In the genomic region with DNA sequence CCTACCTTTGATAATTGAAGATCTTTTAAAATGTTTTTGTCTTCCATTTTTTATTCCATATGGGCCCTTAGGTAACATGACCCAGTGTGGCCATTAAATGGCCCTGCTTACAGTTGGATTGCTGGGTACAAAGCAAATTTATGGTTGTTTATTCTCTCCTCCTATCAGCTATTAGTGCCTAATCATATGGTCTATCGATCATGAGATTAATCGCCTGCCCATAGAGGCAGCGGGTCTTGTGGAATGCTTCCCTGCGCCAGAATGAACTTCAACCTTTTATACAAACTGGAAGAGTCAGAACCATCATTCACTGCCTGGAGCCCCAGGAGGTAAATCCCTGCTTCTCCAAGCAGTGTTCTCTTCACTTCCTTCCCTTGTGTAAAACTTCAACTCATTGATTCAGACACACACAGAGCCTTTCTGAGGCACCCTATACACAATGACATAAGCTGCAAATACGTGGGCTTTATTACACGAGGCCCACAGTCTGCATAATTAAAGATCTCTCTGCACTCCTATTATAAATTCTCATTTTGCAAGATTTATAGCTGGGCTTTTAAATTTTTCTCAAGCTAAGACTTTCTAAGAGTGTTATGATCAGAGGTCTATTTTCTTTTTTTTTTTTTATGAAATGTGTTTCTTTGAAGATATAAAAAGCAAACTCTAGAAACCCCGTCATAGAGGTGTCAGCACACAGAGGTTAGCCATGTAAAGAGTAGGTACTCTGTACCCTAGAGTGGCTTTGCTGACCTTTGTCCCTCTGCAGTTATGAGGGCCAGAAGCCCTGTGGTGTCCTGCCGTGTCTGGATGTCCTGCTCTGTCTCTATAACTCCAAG, we compare ENCODE assay signal across 10 mouse cellular contexts.
DNase-seq lines count a peak whose midpoint lies in the region; ATAC-seq and TF ChIP-seq lines count a peak whose summit lies in the region.
"Had no signal": no experiment of that assay in that cellular context is flagged by ENCODE, and none has a peak within 500 bp of the region (broad histone marks: within the 10 kb centered on the region; RNA-seq: fewer than 3 reads in every experiment).

No protein-coding gene starts in this region.

- peak; percentile 67 for DNase-seq in kidney, adult 2 months
- DNase-seq in kidney, adult 18-20 months: no peak
- DNase-seq in liver, postnatal 0 days: no peak
- no peak for DNase-seq in left cerebral cortex, adult 18-20 months (ENCODE audit: low spot score in 2 of 2)
- no peak for DNase-seq in layer of hippocampus, adult 9-10 months (ENCODE audit: low spot score)
- DNase-seq: adrenal gland, postnatal 10 days; cerebellum, adult 9-11 months; lung, adult 2 months had no signal

- no peak for TF ChIP-seq EP300 in liver, postnatal 0 days (IDR thresholded peaks at IDR 0.05; ENCODE audit: low read depth)

- H3K4me1 ChIP-seq in kidney, adult 2 months (ENCODE audit: control insufficient read depth, insufficient read depth, low read length): peaks cover 32% of the 10 kb centered on the region
- H3K4me1 ChIP-seq in forebrain, embryonic 15.5 days: peaks cover 76% of the 10 kb centered on the region
- H3K4me1 ChIP-seq in hindbrain, embryonic 16.5 days (ENCODE audit: control insufficient read depth, insufficient read depth, low read depth, low read length): peaks cover 33% of the 10 kb centered on the region
- H3K4me1 ChIP-seq in liver, postnatal 0 days (ENCODE audit: insufficient read depth): peaks cover 44% of the 10 kb centered on the region

- peak; percentile 30; the same call in 1 of the 2 replicates for ATAC-seq in forebrain, embryonic 15.5 days (replicated peaks)
- peak; percentile 25 for ATAC-seq in hindbrain, embryonic 16.5 days
- ATAC-seq in liver, postnatal 0 days: peak; percentile 83

- TF ChIP-seq POLR2A in kidney, adult 2 months (IDR thresholded peaks at IDR 0.05; ENCODE audit: low read depth, low read length): no peak

- no peak overlapping the region for H3K4me2 ChIP-seq in forebrain, embryonic 15.5 days (replicated peaks)
- H3K4me2 ChIP-seq in hindbrain, embryonic 16.5 days (ENCODE audit: low read length): no peak overlapping the region
- H3K4me2 ChIP-seq in liver, postnatal 0 days (ENCODE audit: low read depth, low read length): no peak overlapping the region

- peak overlapping the region; percentile 40 for H3K27ac ChIP-seq in kidney, adult 2 months (ENCODE audit: insufficient read depth, low read depth, low read length)
- 0 out of 2 replicates have a peak overlapping the region, but pooled peaks have one; percentile 0 for H3K27ac ChIP-seq in forebrain, embryonic 15.5 days (replicated peaks)
- H3K27ac ChIP-seq in hindbrain, embryonic 16.5 days (ENCODE audit: low read depth, low read length): peak overlapping the region; percentile 44; the same call in 1 of the 2 replicates
- H3K27ac ChIP-seq in liver, postnatal 0 days (ENCODE audit: low read depth): peak overlapping the region; percentile 85

- 42% methylated on average over 8 of the region's 8 CpGs for WGBS in kidney, adult 2 months
- 15% methylated on average over 8 of the region's 8 CpGs for WGBS in forebrain, embryonic 15.5 days
- WGBS in hindbrain, embryonic 16.5 days: 20% methylated on average over 8 of the region's 8 CpGs
- WGBS in liver, postnatal 0 days (ENCODE audit: insufficient replicate concordance): 69% methylated on average over 8 of the region's 8 CpGs

- H3K27me3 ChIP-seq in kidney, adult 2 months (replicated peaks; ENCODE audit: control insufficient read depth, insufficient read depth, low read length): no peaks in the 10 kb centered on the region
- H3K27me3 ChIP-seq in forebrain, embryonic 15.5 days: no peaks in the 10 kb centered on the region
- no peaks in the 10 kb centered on the region for H3K27me3 ChIP-seq in hindbrain, embryonic 16.5 days (replicated peaks; ENCODE audit: control insufficient read depth, insufficient read depth, low read length)
- H3K27me3 ChIP-seq in liver, postnatal 0 days (ENCODE audit: insufficient read depth, low read length): no peaks in the 10 kb centered on the region

- no peak overlapping the region for H3K4me3 ChIP-seq in kidney, adult 2 months (ENCODE audit: insufficient read depth, low read depth, low read length)
- no peak overlapping the region for H3K4me3 ChIP-seq in forebrain, embryonic 15.5 days
- H3K4me3 ChIP-seq in hindbrain, embryonic 16.5 days (ENCODE audit: low read length): no peak overlapping the region
- H3K4me3 ChIP-seq in liver, postnatal 0 days (ENCODE audit: low read depth, low read length): no peak overlapping the region

- TF ChIP-seq CTCF in kidney, adult 2 months (conservative IDR thresholded peaks at IDR 0.05; ENCODE audit: insufficient read depth, insufficient read length, low read depth, low read length): no peak
- no peak for TF ChIP-seq CTCF in liver, postnatal 0 days (IDR thresholded peaks at IDR 0.05; ENCODE audit: low read depth)

- H3K9me3 ChIP-seq in forebrain, embryonic 15.5 days: no peaks in the 10 kb centered on the region
- no peaks in the 10 kb centered on the region for H3K9me3 ChIP-seq in hindbrain, embryonic 16.5 days (ENCODE audit: control insufficient read depth, low read length)
- H3K9me3 ChIP-seq in liver, postnatal 0 days (ENCODE audit: low read length): no peaks in the 10 kb centered on the region

- no peak overlapping the region for H3K9ac ChIP-seq in forebrain, embryonic 15.5 days (replicated peaks)
- no peak overlapping the region for H3K9ac ChIP-seq in hindbrain, embryonic 16.5 days (ENCODE audit: low read depth, low read length)
- H3K9ac ChIP-seq in liver, postnatal 0 days (replicated peaks): no peak overlapping the region

- H3K36me3 ChIP-seq in kidney, adult 2 months (ENCODE audit: control insufficient read depth, insufficient read depth, low read length): no peaks in the 10 kb centered on the region; the same call in 1 of the 2 replicates
- H3K36me3 ChIP-seq in forebrain, embryonic 15.5 days: no peaks in the 10 kb centered on the region
- H3K36me3 ChIP-seq in hindbrain, embryonic 16.5 days (ENCODE audit: control insufficient read depth, insufficient read depth, low read length): no peaks in the 10 kb centered on the region
- H3K36me3 ChIP-seq in liver, postnatal 0 days (replicated peaks; ENCODE audit: insufficient read depth, low read length): no peaks in the 10 kb centered on the region

Comparison
In these comparisons a context has a peak if more than half of its experiments do, and no peak if none do; other contexts are left out.
1. H3K27ac ChIP-seq: peak in every context shown above with its lines; median percentile 85 in liver, postnatal 0 days; 44 in hindbrain, embryonic 16.5 days; 40 in kidney, adult 2 months; 0 in forebrain, embryonic 15.5 days.
2. ATAC-seq: peak in every context shown above with its lines; median percentile 83 in liver, postnatal 0 days; 30 in forebrain, embryonic 15.5 days; 25 in hindbrain, embryonic 16.5 days.